Mouse (Mus musculus) embryonic fibroblast, embryonic 13.5 days (primary cell): ENCODE measurements around the gene T.

Experiments
- CTCF ChIP-seq: IDR thresholded peaks from 2 replicates; pipeline ENCODE4 v1.5.1; 2011; ENCODE audit warnings: mild to moderate bottlenecking, control low read depth, low read length, moderate library complexity, borderline replicate concordance; ENCODE audit not compliant: insufficient read depth
- POLR2A ChIP-seq: IDR thresholded peaks from 2 replicates; pipeline ENCODE4 v1.6.1; 2011; ENCODE audit warnings: low read depth, mild to moderate bottlenecking, control low read depth, low read length, moderate library complexity

- TF ChIP-seq POLR2A (no peak), CTCF (no peak)
Observed at GRCm38 (mm10) chr17:8487824-8488223, 53.6 kb downstream of the T start.
